Mouse (Mus musculus) liver, embryonic 11.5 days (tissue): ENCODE data around the gene Zkscan1. TPM values are rescaled to one million over a fixed set of nuclear protein-coding genes. Genes with fewer than 3 reads are reported as not detected.
"Not testable (repeated sequence)": the region's sequence is repeated elsewhere in the genome, so short reads cannot be mapped to it uniquely, and the experiment has no call there.

Experiments
- ATAC-seq: fragments of 200-750 bp; cut with Nextera tagmentation; replicated peaks from 2 replicates; pipeline ENCODE4 v1.8.0; 2017; ENCODE audit warnings: moderate number of reproducible peaks, mild to moderate bottlenecking, moderate TSS enrichment, moderate library complexity; ENCODE audit not compliant: low FRiP score
- DNase-seq: peaks from one replicate; pipeline ENCODE4 v3.0.0-alpha.2; 2017; ENCODE audit warnings: low spot score
- H3K27ac ChIP-seq: fragments of 300-500 bp; sonication (generic); 2 replicates; pipeline ENCODE4 v1.5.1; 2014; ENCODE audit warnings: mild to moderate bottlenecking, low read depth, low read length, control low read depth
- H3K27me3 ChIP-seq: fragments of 300-500 bp; sonication (generic); replicated peaks from 2 replicates; pipeline ENCODE4 v1.6.1; 2014; ENCODE audit warnings: low read length, mixed read lengths; ENCODE audit not compliant: control insufficient read depth, insufficient read depth
- H3K36me3 ChIP-seq: fragments of 300-500 bp; sonication (generic); 2 replicates; pipeline ENCODE4 v1.6.1; 2014; ENCODE audit warnings: mild to moderate bottlenecking, low read length, moderate library complexity, mixed read lengths; ENCODE audit not compliant: control insufficient read depth, insufficient read depth
- H3K4me1 ChIP-seq: fragments of 300-500 bp; sonication (generic); replicated peaks from 2 replicates; pipeline ENCODE4 v1.6.1; 2014; ENCODE audit warnings: low read length, mixed read lengths; ENCODE audit not compliant: control insufficient read depth, insufficient read depth
- H3K4me2 ChIP-seq: fragments of 300-500 bp; sonication (generic); 2 replicates; pipeline ENCODE4 v1.6.1; 2014; ENCODE audit warnings: mild to moderate bottlenecking, control low read depth, moderate library complexity
- H3K4me3 ChIP-seq: fragments of 300-500 bp; sonication (generic); 2 replicates; pipeline ENCODE4 v1.5.1; 2014; ENCODE audit warnings: low read depth, low read length, control low read depth
- H3K9ac ChIP-seq: fragments of 300-500 bp; sonication (generic); 2 replicates; pipeline ENCODE4 v1.6.1; 2014; ENCODE audit warnings: low read depth, low read length, control low read depth
- H3K9me3 ChIP-seq: fragments of 300-500 bp; sonication (generic); 2 replicates; pipeline ENCODE4 v1.6.1; 2016; ENCODE audit warnings: low read length, inconsistent platforms, mixed read lengths; ENCODE audit not compliant: control insufficient read depth
- WGBS: fragments of 180-500 bp; shearing (Covaris S2); extraction: QIAGEN DNeasy Blood & Tissue Kit; methylation state at CpG from one replicate; pipeline ENCODE4 v1.1.7; 2014; 5-methylcytosine and 5-hydroxymethylcytosine counted together
- polyA plus RNA-seq: library from polyadenylated mRNA; unstranded; fragments of >200 nt; fragmentation: Nextera tagmentation; extraction: Ambion mirVana; gene quantifications from 2 replicates; pipeline ENCODE4 v1.2.1, GENCODE M21; 2014

Gene Zkscan1
- 15.8 and 18.0 TPM in 2 replicates for polyA plus RNA-seq

GRCm38 (mm10) chr5:138084996-138085395 is at the start of gene Zkscan1:
Zkscan1 (plus strand) TSS chr5:138085084.
- Histone ChIP-seq H3K9me3 (no peaks in the 10 kb centered on the region), H3K4me1 (peaks cover 9% of the 10 kb centered on the region; the same call in 1 of the 2 replicates), H3K4me2 (peak within 1 kb of the TSS; percentile 87), H3K27ac (peak within 1 kb of the TSS; percentile 85), H3K9ac (peak within 1 kb of the TSS; percentile 98), H3K27me3 (no peaks in the 10 kb centered on the region), H3K36me3 (no peaks in the 10 kb centered on the region; the same call in 1 of the 2 replicates), H3K4me3 (peak within 1 kb of the TSS; percentile 95)
- DNase-seq (peak; percentile 75), ATAC-seq (peak; percentile 95)
- under 1% methylated on average over 27 of the region's 27 CpGs for WGBS

- not testable (repeated sequence) for ATAC-seq, H3K36me3 ChIP-seq, H3K27ac ChIP-seq, DNase-seq, H3K4me3 ChIP-seq, H3K4me2 ChIP-seq, H3K27me3 ChIP-seq, H3K4me1 ChIP-seq, H3K9ac ChIP-seq, H3K9me3 ChIP-seq
- no CpG with 5 or more reads among the region's 5 CpGs for WGBS
Measured at GRCm38 (mm10) chr5:138052894-138053293, 32.0 kb upstream of the Zkscan1 start, which contains the start of gene Smok3c. Smok3c (plus strand) TSS chr5:138053194.

- no peak overlapping the region for H3K9ac ChIP-seq
- ATAC-seq: no peak
- DNase-seq: no peak
- H3K4me1 ChIP-seq: no peaks in the 10 kb centered on the region
- H3K27ac ChIP-seq: no peak overlapping the region
- no peak overlapping the region for H3K4me3 ChIP-seq
- 84% methylated on average over 4 of the region's 4 CpGs for WGBS
- no peak overlapping the region for H3K4me2 ChIP-seq
- no peaks in the 10 kb centered on the region for H3K9me3 ChIP-seq
- no peaks in the 10 kb centered on the region for H3K36me3 ChIP-seq
- H3K27me3 ChIP-seq: no peaks in the 10 kb centered on the region
Measured at GRCm38 (mm10) chr5:138073803-138074202, 11.1 kb upstream of the Zkscan1 start.

GRCm38 (mm10) chr5:138075684-138076083 is 9.2 kb upstream of the Zkscan1 start:
- DNase-seq (no peak), ATAC-seq (no peak)
- Histone ChIP-seq H3K9ac (no peak overlapping the region), H3K36me3 (no peaks in the 10 kb centered on the region), H3K4me2 (no peak overlapping the region), H3K27ac (no peak overlapping the region), H3K27me3 (no peaks in the 10 kb centered on the region), H3K4me3 (no peak overlapping the region), H3K9me3 (no peaks in the 10 kb centered on the region), H3K4me1 (no peaks in the 10 kb centered on the region)
- 69% methylated on average over 3 of the region's 3 CpGs for WGBS

GRCm38 (mm10) chr5:138076148-138076547 is 8.7 kb upstream of the Zkscan1 start:
- Histone ChIP-seq H3K9me3 (no peaks in the 10 kb centered on the region), H3K4me2 (no peak overlapping the region), H3K27ac (no peak overlapping the region), H3K4me3 (no peak overlapping the region), H3K9ac (no peak overlapping the region), H3K4me1 (no peaks in the 10 kb centered on the region), H3K27me3 (no peaks in the 10 kb centered on the region), H3K36me3 (no peaks in the 10 kb centered on the region)
- ATAC-seq (no peak), DNase-seq (no peak)
- 49% methylated on average over 2 of the region's 2 CpGs for WGBS

GRCm38 (mm10) chr5:138080456-138080855 is 4.4 kb upstream of the Zkscan1 start:
- no peak overlapping the region for H3K9ac ChIP-seq
- no peaks in the 10 kb centered on the region for H3K27me3 ChIP-seq
- no peak overlapping the region for H3K4me2 ChIP-seq
- H3K36me3 ChIP-seq: no peaks in the 10 kb centered on the region
- DNase-seq: no peak
- H3K9me3 ChIP-seq: no peaks in the 10 kb centered on the region
- 89% methylated on average over 5 of the region's 5 CpGs for WGBS
- no peak overlapping the region for H3K4me3 ChIP-seq
- 0 out of 2 replicates have a peak, but pooled peaks cover 4% of the 10 kb centered on the region for H3K4me1 ChIP-seq
- no peak overlapping the region for H3K27ac ChIP-seq
- ATAC-seq: no peak

GRCm38 (mm10) chr5:138081446-138081845 is 3.4 kb upstream of the Zkscan1 start:
- Histone ChIP-seq H3K27ac (no peak overlapping the region), H3K27me3 (no peaks in the 10 kb centered on the region), H3K4me1 (peaks cover 4% of the 10 kb centered on the region; the same call in 1 of the 2 replicates), H3K9me3 (no peaks in the 10 kb centered on the region), H3K4me3 (no peak overlapping the region), H3K4me2 (no peak overlapping the region), H3K36me3 (no peaks in the 10 kb centered on the region), H3K9ac (no peak overlapping the region)
- 77% methylated on average over 9 of the region's 9 CpGs for WGBS
- ATAC-seq (no peak), DNase-seq (no peak)

GRCm38 (mm10) chr5:138083318-138083900 is 1.5 kb upstream of the Zkscan1 start:
- DNase-seq (no peak), ATAC-seq (no peak)
- Histone ChIP-seq H3K4me2 (no peak overlapping the region), H3K9me3 (no peaks in the 10 kb centered on the region), H3K27ac (no peak overlapping the region), H3K9ac (no peak overlapping the region), H3K36me3 (no peaks in the 10 kb centered on the region; the same call in 1 of the 2 replicates), H3K4me3 (no peak overlapping the region), H3K27me3 (no peaks in the 10 kb centered on the region), H3K4me1 (peaks cover 4% of the 10 kb centered on the region; the same call in 1 of the 2 replicates)
- WGBS: 59% methylated on average over 2 of the region's 2 CpGs

GRCm38 (mm10) chr5:138083936-138084335 is 948 bp upstream of the Zkscan1 start:
- no peak overlapping the region for H3K9ac ChIP-seq
- H3K4me3 ChIP-seq: no peak overlapping the region
- no peaks in the 10 kb centered on the region for H3K9me3 ChIP-seq
- no peaks in the 10 kb centered on the region; the same call in 1 of the 2 replicates for H3K36me3 ChIP-seq
- DNase-seq: no peak
- H3K4me1 ChIP-seq: peaks cover 4% of the 10 kb centered on the region; the same call in 1 of the 2 replicates
- no peaks in the 10 kb centered on the region for H3K27me3 ChIP-seq
- 94% methylated on average over 2 of the region's 2 CpGs for WGBS
- ATAC-seq: no peak
- peak overlapping the region; percentile 87 for H3K4me2 ChIP-seq
- peak overlapping the region; percentile 46; the same call in 1 of the 2 replicates for H3K27ac ChIP-seq
